Comparison of ENCODE assay signal across 13 mouse cellular contexts in the genomic region with DNA sequence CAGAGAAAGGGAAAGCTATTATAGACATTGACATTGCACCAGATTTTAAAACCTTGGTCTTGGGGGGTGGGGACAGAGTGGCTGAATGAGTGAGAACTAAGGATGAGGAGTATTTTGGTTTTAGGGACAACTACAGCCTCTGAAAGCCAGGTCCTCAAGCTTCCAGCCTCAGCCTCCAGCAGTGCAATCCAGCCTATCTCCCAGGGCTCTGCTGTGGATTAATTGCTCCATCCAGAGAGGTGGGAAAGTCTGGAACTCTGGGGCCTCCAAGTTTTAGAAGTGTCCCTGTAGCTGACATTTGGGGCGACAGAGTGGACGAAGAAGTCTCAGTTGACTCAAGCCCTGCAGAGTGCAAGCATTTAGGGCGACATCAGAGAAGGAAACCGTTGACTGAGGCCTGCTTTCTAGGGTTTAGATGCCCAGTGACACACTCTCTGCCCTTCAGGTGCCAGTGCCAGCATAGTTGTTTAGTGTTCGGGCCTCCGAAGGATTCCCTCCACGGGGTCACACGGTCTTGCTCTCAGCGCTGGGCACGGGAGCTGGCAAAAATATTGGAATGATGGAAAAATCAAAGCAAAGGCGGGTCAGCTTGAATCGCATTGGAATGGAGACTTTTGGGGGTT. TPM values are rescaled to one million over a fixed set of nuclear protein-coding genes. Genes with fewer than 3 reads are reported as not detected.
DNase-seq lines count a peak whose midpoint lies in the region; ATAC-seq and TF ChIP-seq lines count a peak whose summit lies in the region.
"Had no signal": no experiment of that assay in that cellular context is flagged by ENCODE, and none has a peak within 500 bp of the region (broad histone marks: within the 10 kb centered on the region; RNA-seq: fewer than 3 reads in every experiment).

No protein-coding gene starts in this region.

- 0 out of 2 replicates have a peak, but pooled peaks cover 5% of the 10 kb centered on the region for H3K4me1 ChIP-seq in liver, adult 2 months (ENCODE audit: control insufficient read depth, insufficient read depth, low read length)
- peaks cover 30% of the 10 kb centered on the region for H3K4me1 ChIP-seq in kidney, postnatal 0 days (replicated peaks; ENCODE audit: insufficient read depth, low read length)
- H3K4me1 ChIP-seq in stomach, embryonic 14.5 days (ENCODE audit: control insufficient read depth, insufficient read depth, low read length) = peaks cover 25% of the 10 kb centered on the region
- H3K4me1 ChIP-seq in forebrain, postnatal 0 days (ENCODE audit: insufficient read depth) = no peaks in the 10 kb centered on the region

- H3K27ac ChIP-seq in liver, adult 2 months (replicated peaks; ENCODE audit: insufficient read depth, low read depth, low read length) = peak overlapping the region; percentile 62
- peak overlapping the region; percentile 99 for H3K27ac ChIP-seq in kidney, postnatal 0 days
- peak overlapping the region; percentile 100 for H3K27ac ChIP-seq in stomach, embryonic 14.5 days (ENCODE audit: low read length)
- no peak overlapping the region for H3K27ac ChIP-seq in forebrain, postnatal 0 days (ENCODE audit: low read depth, low read length)
- H3K27ac ChIP-seq: embryonic facial prominence, embryonic 15.5 days had no signal

- peak overlapping the region; percentile 96 for H3K4me2 ChIP-seq in kidney, postnatal 0 days (ENCODE audit: low read length)
- H3K4me2 ChIP-seq in stomach, embryonic 14.5 days (replicated peaks; ENCODE audit: low read depth, low read length) = peak overlapping the region; percentile 95
- H3K4me2 ChIP-seq in forebrain, postnatal 0 days (ENCODE audit: low read depth) = no peak overlapping the region
- H3K4me2 ChIP-seq: embryonic facial prominence, embryonic 15.5 days; midbrain, embryonic 11.5 days had no signal

- TF ChIP-seq CTCF in liver, adult 2 months (IDR thresholded peaks at IDR 0.05; ENCODE audit: low read depth, low read length) = no peak
- TF ChIP-seq CTCF in kidney, postnatal 0 days (IDR thresholded peaks at IDR 0.05; ENCODE audit: low read depth) = no peak
- TF ChIP-seq CTCF in forebrain, postnatal 0 days (IDR thresholded peaks at IDR 0.05; ENCODE audit: low read depth) = no peak

- H3K9ac ChIP-seq in liver, adult 2 months (ENCODE audit: low read depth, low read length) = no peak overlapping the region
- H3K9ac ChIP-seq in kidney, postnatal 0 days (ENCODE audit: low read depth, low read length) = peak overlapping the region; percentile 98
- H3K9ac ChIP-seq in stomach, embryonic 14.5 days (replicated peaks; ENCODE audit: low read depth, low read length) = peak overlapping the region; percentile 63
- H3K9ac ChIP-seq in forebrain, postnatal 0 days = no peak overlapping the region
- H3K9ac ChIP-seq: embryonic facial prominence, embryonic 15.5 days had no signal

- H3K4me3 ChIP-seq in liver, adult 2 months (ENCODE audit: insufficient read depth, low read depth, low read length) = no peak overlapping the region
- H3K4me3 ChIP-seq in kidney, postnatal 0 days (replicated peaks; ENCODE audit: low read depth, low read length) = peak overlapping the region; percentile 83
- H3K4me3 ChIP-seq in stomach, embryonic 14.5 days (ENCODE audit: low read depth, low read length) = peak overlapping the region; percentile 70
- no peak overlapping the region for H3K4me3 ChIP-seq in forebrain, postnatal 0 days (ENCODE audit: low read depth, low read length)
- H3K4me3 ChIP-seq: embryonic facial prominence, embryonic 15.5 days had no signal

- no peaks in the 10 kb centered on the region for H3K79me2 ChIP-seq in liver, adult 2 months (ENCODE audit: control insufficient read depth, insufficient read depth, low read length)

- H3K36me3 ChIP-seq in liver, adult 2 months (ENCODE audit: control insufficient read depth, insufficient read depth, low read length) = no peaks in the 10 kb centered on the region
- H3K36me3 ChIP-seq in kidney, postnatal 0 days (ENCODE audit: insufficient read depth, low read length) = no peaks in the 10 kb centered on the region
- H3K36me3 ChIP-seq in stomach, embryonic 14.5 days (ENCODE audit: control insufficient read depth, insufficient read depth, low read length) = no peaks in the 10 kb centered on the region
- no peaks in the 10 kb centered on the region for H3K36me3 ChIP-seq in forebrain, postnatal 0 days (ENCODE audit: insufficient read depth)
- H3K36me3 ChIP-seq: embryonic facial prominence, embryonic 15.5 days had no signal

- peaks cover 8% of the 10 kb centered on the region for H3K27me3 ChIP-seq in liver, adult 2 months (ENCODE audit: control insufficient read depth, insufficient read depth, low read length)
- no peaks in the 10 kb centered on the region for H3K27me3 ChIP-seq in kidney, postnatal 0 days (ENCODE audit: insufficient read depth, low read length)
- H3K27me3 ChIP-seq in stomach, embryonic 14.5 days (ENCODE audit: control insufficient read depth, insufficient read depth, low read length) = no peaks in the 10 kb centered on the region
- peaks cover 99% of the 10 kb centered on the region for H3K27me3 ChIP-seq in forebrain, postnatal 0 days (ENCODE audit: insufficient read depth, low read length)

- WGBS in liver, adult 2 months = 11% methylated on average over 12 of the region's 12 CpGs
- WGBS in kidney, postnatal 0 days = 11% methylated on average over 12 of the region's 12 CpGs
- 19% methylated on average over 12 of the region's 12 CpGs for WGBS in stomach, embryonic 14.5 days
- 4% methylated on average over 12 of the region's 12 CpGs for WGBS in forebrain, postnatal 0 days

- TF ChIP-seq POLR2A in liver, adult 2 months (IDR thresholded peaks at IDR 0.05; ENCODE audit: extremely low read depth, insufficient read depth, low read length) = no peak

- no peaks in the 10 kb centered on the region for H3K9me3 ChIP-seq in kidney, postnatal 0 days (replicated peaks; ENCODE audit: low read length)
- H3K9me3 ChIP-seq in stomach, embryonic 14.5 days (ENCODE audit: control insufficient read depth, low read depth, low read length) = no peaks in the 10 kb centered on the region
- H3K9me3 ChIP-seq in forebrain, postnatal 0 days (ENCODE audit: low read length) = no peaks in the 10 kb centered on the region
- H3K9me3 ChIP-seq: embryonic facial prominence, embryonic 15.5 days had no signal

- no peak for ATAC-seq in kidney, postnatal 0 days (replicated peaks; ENCODE audit: low FRiP score, low read depth)
- ATAC-seq in stomach, embryonic 14.5 days (ENCODE audit: insufficient number of reproducible peaks, insufficient read depth, low FRiP score, low read depth) = no peak
- ATAC-seq in forebrain, postnatal 0 days = no peak
- no peak for ATAC-seq in inflammation-experienced regulatory T-cells, adult 6 months

- DNase-seq in adrenal gland, adult 2 months = peak; percentile 68
- no peak for DNase-seq in adrenal gland, postnatal 10 days
- DNase-seq in liver, adult 2 months (ENCODE audit: extremely low read depth, low read depth, low spot score) = no peak
- no peak for DNase-seq in liver
- no peak for DNase-seq in kidney, postnatal 0 days (ENCODE audit: low spot score)
- no peak for DNase-seq in forebrain, postnatal 0 days
- DNase-seq: cerebellum, adult 8-10 months; thymus, postnatal 36 days had no signal

RNA-seq across cellular contexts. Expression of gene Hoxb4, which starts 4.2 kb away (rescaled TPM):
- total RNA-seq in adrenal gland, adult 2 months (2021) = 10 to 100 TPM; 16.7 to 21.8 TPM
- polyA plus RNA-seq in adrenal gland, adult 2 months (2012; rRNA removed) = 27.9 and 30.0 TPM in 2 replicates
- total RNA-seq in adrenal gland, postnatal 10 days (2021) = 10 to 100 TPM in 1 of 2 experiments, 1 to 10 TPM in 1; 8.4 to 15.9 TPM
- total RNA-seq in liver, adult 2 months (2014; rRNA removed) = 0.37 and 0.67 TPM in 2 replicates
- 0.55 and 0.91 TPM in 2 replicates for polyA plus RNA-seq in liver, adult 2 months (2012; rRNA removed)
- 3.6 and 3.8 TPM in 2 replicates for polyA plus RNA-seq in kidney, postnatal 0 days (2015; fragmentation: Nextera tagmentation; extraction: Ambion mirVana)
- 3.5 and 3.7 TPM in 2 replicates for polyA plus RNA-seq in stomach, embryonic 14.5 days (2014; fragmentation: Nextera tagmentation; extraction: Ambion mirVana)
- total RNA-seq in forebrain, postnatal 0 days (2014; rRNA removed) = not detected in 2 replicates
- not detected in 2 replicates for polyA plus RNA-seq in forebrain, postnatal 0 days (2015; fragmentation: Nextera tagmentation; extraction: Ambion mirVana)
- 1 to 10 TPM in 2 of 3 experiments, under 1 TPM in 1; 0.92 to 1.5 (median 1.2) TPM for polyA plus RNA-seq in inflammation-experienced regulatory T-cells, adult 6 months (2017; shearing (Covaris generic))
- total RNA-seq: left cerebral cortex, postnatal 25 days had no signal
- polyA plus RNA-seq: midbrain, embryonic 11.5 days had no signal

RNA-seq across cellular contexts. Expression of gene Hoxb3, which starts 9.2 kb away (rescaled TPM):
- 10 to 100 TPM; 20.1 to 21.9 TPM for total RNA-seq in adrenal gland, adult 2 months (2021)
- polyA plus RNA-seq in adrenal gland, adult 2 months (2012; rRNA removed) = 89.4 and 94.9 TPM in 2 replicates
- total RNA-seq in adrenal gland, postnatal 10 days (2021) = 10 to 100 TPM; 13.7 to 24.8 TPM
- 0.18 and 0.47 TPM in 2 replicates for total RNA-seq in liver, adult 2 months (2014; rRNA removed)
- 0.47 and 0.48 TPM in 2 replicates for polyA plus RNA-seq in liver, adult 2 months (2012; rRNA removed)
- polyA plus RNA-seq in kidney, postnatal 0 days (2015; fragmentation: Nextera tagmentation; extraction: Ambion mirVana) = 3.9 and 4.2 TPM in 2 replicates
- polyA plus RNA-seq in stomach, embryonic 14.5 days (2014; fragmentation: Nextera tagmentation; extraction: Ambion mirVana) = 3.6 and 4.7 TPM in 2 replicates
- total RNA-seq in forebrain, postnatal 0 days (2014; rRNA removed) = not detected in 2 replicates
- polyA plus RNA-seq in forebrain, postnatal 0 days (2015; fragmentation: Nextera tagmentation; extraction: Ambion mirVana) = not detected in 2 replicates
- under 1 TPM in 1 of 3 experiments, not detected in 2; 0.86 TPM for polyA plus RNA-seq in inflammation-experienced regulatory T-cells, adult 6 months (2017; shearing (Covaris generic))
- total RNA-seq: left cerebral cortex, postnatal 25 days had no signal
- polyA plus RNA-seq: midbrain, embryonic 11.5 days had no signal

RNA-seq across cellular contexts. Expression of gene Hoxb5, which starts 10.8 kb away (rescaled TPM):
- total RNA-seq in adrenal gland, adult 2 months (2021) = 10 to 100 TPM; 15.2 to 31.6 TPM
- 43.4 and 45.6 TPM in 2 replicates for polyA plus RNA-seq in adrenal gland, adult 2 months (2012; rRNA removed)
- total RNA-seq in adrenal gland, postnatal 10 days (2021) = 10 to 100 TPM; 12.1 to 17.1 TPM
- 0.09 and 0.20 TPM in 2 replicates for total RNA-seq in liver, adult 2 months (2014; rRNA removed)
- polyA plus RNA-seq in liver, adult 2 months (2012; rRNA removed) = 0.35 and 0.40 TPM in 2 replicates
- 10.2 and 12.9 TPM in 2 replicates for polyA plus RNA-seq in kidney, postnatal 0 days (2015; fragmentation: Nextera tagmentation; extraction: Ambion mirVana)
- polyA plus RNA-seq in stomach, embryonic 14.5 days (2014; fragmentation: Nextera tagmentation; extraction: Ambion mirVana) = 21.2 and 23.3 TPM in 2 replicates
- total RNA-seq in forebrain, postnatal 0 days (2014; rRNA removed) = not detected in 2 replicates
- not detected in 2 replicates for polyA plus RNA-seq in forebrain, postnatal 0 days (2015; fragmentation: Nextera tagmentation; extraction: Ambion mirVana)
- polyA plus RNA-seq in inflammation-experienced regulatory T-cells, adult 6 months (2017; shearing (Covaris generic)) = not detected
- total RNA-seq: left cerebral cortex, postnatal 25 days had no signal
- polyA plus RNA-seq: embryonic facial prominence, embryonic 15.5 days; midbrain, embryonic 11.5 days had no signal

RNA-seq across cellular contexts. Expression of gene Hoxb6, which starts 21.6 kb away (rescaled TPM):
- total RNA-seq in adrenal gland, adult 2 months (2021) = 10 to 100 TPM; 33.0 to 72.2 TPM
- 201 and 210 TPM in 2 replicates for polyA plus RNA-seq in adrenal gland, adult 2 months (2012; rRNA removed)
- total RNA-seq in adrenal gland, postnatal 10 days (2021) = 10 to 100 TPM; 23.6 to 29.8 TPM
- total RNA-seq in liver, adult 2 months (2014; rRNA removed) = 0.07 TPM in 1 of 2 replicates, not detected in the other
- 0.15 and 0.30 TPM in 2 replicates for polyA plus RNA-seq in liver, adult 2 months (2012; rRNA removed)
- polyA plus RNA-seq in kidney, postnatal 0 days (2015; fragmentation: Nextera tagmentation; extraction: Ambion mirVana) = 45.0 and 47.8 TPM in 2 replicates
- polyA plus RNA-seq in stomach, embryonic 14.5 days (2014; fragmentation: Nextera tagmentation; extraction: Ambion mirVana) = 12.4 TPM in 2 replicates
- total RNA-seq in forebrain, postnatal 0 days (2014; rRNA removed) = not detected in 2 replicates
- polyA plus RNA-seq in forebrain, postnatal 0 days (2015; fragmentation: Nextera tagmentation; extraction: Ambion mirVana) = not detected in 2 replicates
- not detected for polyA plus RNA-seq in inflammation-experienced regulatory T-cells, adult 6 months (2017; shearing (Covaris generic))
- total RNA-seq: left cerebral cortex, postnatal 25 days had no signal
- polyA plus RNA-seq: embryonic facial prominence, embryonic 15.5 days; midbrain, embryonic 11.5 days had no signal

RNA-seq across cellular contexts. Expression of gene Hoxb7, which starts 27.5 kb away (rescaled TPM):
- total RNA-seq in adrenal gland, adult 2 months (2021) = 10 to 100 TPM; 46.4 to 46.7 TPM
- polyA plus RNA-seq in adrenal gland, adult 2 months (2012; rRNA removed) = 48.8 and 55.9 TPM in 2 replicates
- 10 to 100 TPM; 27.3 to 27.7 TPM for total RNA-seq in adrenal gland, postnatal 10 days (2021)
- 0.09 and 0.54 TPM in 2 replicates for total RNA-seq in liver, adult 2 months (2014; rRNA removed)
- 0.06 and 0.17 TPM in 2 replicates for polyA plus RNA-seq in liver, adult 2 months (2012; rRNA removed)
- 56.1 and 58.9 TPM in 2 replicates for polyA plus RNA-seq in kidney, postnatal 0 days (2015; fragmentation: Nextera tagmentation; extraction: Ambion mirVana)
- 8.4 and 14.0 TPM in 2 replicates for polyA plus RNA-seq in stomach, embryonic 14.5 days (2014; fragmentation: Nextera tagmentation; extraction: Ambion mirVana)
- total RNA-seq in forebrain, postnatal 0 days (2014; rRNA removed) = not detected in 2 replicates
- polyA plus RNA-seq in forebrain, postnatal 0 days (2015; fragmentation: Nextera tagmentation; extraction: Ambion mirVana) = not detected in 2 replicates
- polyA plus RNA-seq in inflammation-experienced regulatory T-cells, adult 6 months (2017; shearing (Covaris generic)) = not detected
- total RNA-seq: left cerebral cortex, postnatal 25 days had no signal
- polyA plus RNA-seq: embryonic facial prominence, embryonic 15.5 days; midbrain, embryonic 11.5 days had no signal

Comparison
In these comparisons a context has a peak if more than half of its experiments do, and no peak if none do; other contexts are left out.
1. H3K4me3 ChIP-seq: peak in kidney, postnatal 0 days (single experiment) and stomach, embryonic 14.5 days (single experiment); none in liver, adult 2 months (single experiment) and forebrain, postnatal 0 days (single experiment).
2. H3K9ac ChIP-seq: peak in kidney, postnatal 0 days (single experiment) and stomach, embryonic 14.5 days (single experiment); none in liver, adult 2 months (single experiment) and forebrain, postnatal 0 days (single experiment).
3. RNA of gene Hoxb3, which starts 9.2 kb away (polyA plus RNA-seq): 89.4 to 94.9 TPM in adrenal gland, adult 2 months; 3.9 to 4.2 TPM in kidney, postnatal 0 days, 3.6 to 4.7 TPM in stomach, embryonic 14.5 days, 0.47 to 0.48 TPM in liver, adult 2 months, 0.86 TPM in inflammation-experienced regulatory T-cells, adult 6 months and not detected in forebrain, postnatal 0 days; every median in the first group is over 10 times any median in the second.